Mouse (Mus musculus): Measurements from ENCODE around the gene Timm9. TPM values are rescaled to one million over a fixed set of nuclear protein-coding genes. Genes with fewer than 3 reads are reported as not detected.

Gene Timm9
- polyA plus RNA-seq (2012; ENCODE audit: low replicate concordance): 6.9 and 13.9 TPM in 2 replicates

GRCm38 (mm10) chr12:71136130-71136973, at the start of gene Timm9, which contains the start of gene 2700049A03Rik:
Gene Timm9 (minus strand): TSS chr12:71136684.
Gene 2700049A03Rik (plus strand): TSS chr12:71136848.

GRCm38 (mm10) chr12:71111331-71111730, 25.2 kb downstream of the Timm9 start, which contains the start of gene Tomm20l:
Gene Tomm20l (plus strand): TSS chr12:71111428.

Other genes with a start within 250 kb of the Timm9 start
- 0.77 and 5.3 TPM in 2 replicates for gene Actr10, start 198.8 kb downstream of the Timm9 start, polyA plus RNA-seq (2012; ENCODE audit: low replicate concordance)
- 1.0 and 14.2 TPM in 2 replicates for gene Psma3, start 162.1 kb downstream of the Timm9 start, polyA plus RNA-seq (2012; ENCODE audit: low replicate concordance)
- 5.6 and 6.0 TPM in 2 replicates for gene Arid4a, start 120.7 kb downstream of the Timm9 start, polyA plus RNA-seq (2012; ENCODE audit: low replicate concordance)
- not detected in 2 replicates for gene Tomm20l, start 25.3 kb downstream of the Timm9 start, polyA plus RNA-seq (2012; ENCODE audit: low replicate concordance)
- 0.03 and 0.73 TPM in 2 replicates for gene 2700049A03Rik, start 164 bp upstream of the Timm9 start, polyA plus RNA-seq (2012; ENCODE audit: low replicate concordance)
- 0.36 and 0.97 TPM in 2 replicates for gene Dact1, start 173.2 kb upstream of the Timm9 start, polyA plus RNA-seq (2012; ENCODE audit: low replicate concordance)

All from leukemia stem cell, adult 10-12 weeks (primary cell).